Mouse (Mus musculus): Measurements from ENCODE around the gene Kif26a. TPM values are rescaled to one million over a fixed set of nuclear protein-coding genes. Genes with fewer than 3 reads are reported as not detected.

Kif26a gene
- total RNA-seq, 2 experiments from 2014 or later: 5.1 to 5.3 TPM

DNA sequence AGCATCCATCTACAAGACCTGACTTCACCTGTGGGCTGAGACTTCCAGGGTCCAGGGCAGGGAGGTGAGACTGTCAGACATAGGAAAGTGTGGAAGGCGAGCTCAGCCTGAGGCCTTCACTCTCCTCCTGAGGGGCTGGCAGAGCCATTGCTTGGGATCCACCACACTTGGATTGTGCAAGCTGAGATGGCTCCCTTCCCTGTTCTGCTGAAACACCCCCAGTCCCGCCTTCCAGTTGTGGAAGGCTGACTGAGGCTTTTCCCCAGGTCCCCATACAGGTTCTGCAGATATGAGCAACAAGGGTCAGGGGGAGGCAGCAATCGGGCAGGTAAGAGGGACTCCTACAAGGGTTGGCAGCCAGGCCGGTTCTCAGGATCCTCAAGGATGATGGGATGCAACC, 17.5 kb upstream of the Kif26a start:
- intact Hi-C loops (cut with DNase I): no loop called here

DNA sequence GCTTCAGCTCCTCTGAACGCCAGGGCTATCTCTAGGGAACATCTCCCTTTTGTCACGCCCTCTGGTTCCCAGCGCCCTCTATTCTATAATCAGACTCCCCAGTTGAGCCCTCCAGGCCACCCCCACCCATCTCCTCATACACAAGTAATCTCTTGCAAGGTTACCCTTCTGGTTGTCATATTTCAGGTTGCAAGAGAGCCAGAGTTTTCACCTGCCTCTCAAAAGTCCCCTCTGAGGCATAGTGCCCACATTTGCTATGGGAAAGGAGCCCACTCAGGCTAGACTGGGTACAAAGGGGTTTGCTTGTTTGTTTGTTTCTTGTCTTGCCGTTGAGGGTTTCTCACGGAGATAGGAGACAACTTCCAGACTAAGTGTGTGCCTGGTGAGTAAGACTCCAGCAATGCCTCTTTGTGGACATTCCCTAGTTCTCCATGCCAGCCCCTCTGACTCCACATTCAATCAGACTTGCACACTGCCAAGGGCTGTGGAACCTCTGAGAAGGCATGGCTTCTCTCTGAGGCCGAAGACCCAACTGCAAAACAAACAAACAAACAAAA, 16.6 kb upstream of the Kif26a start:
- intact Hi-C loops (cut with DNase I): no loop called here
- DNase-seq (ENCODE audit: low spot score in 2 of 2): no peak

More for the DNA sequence above, 17.5 kb upstream of the Kif26a start:
- DNase-seq (ENCODE audit: low spot score in 2 of 2): no peak

DNA sequence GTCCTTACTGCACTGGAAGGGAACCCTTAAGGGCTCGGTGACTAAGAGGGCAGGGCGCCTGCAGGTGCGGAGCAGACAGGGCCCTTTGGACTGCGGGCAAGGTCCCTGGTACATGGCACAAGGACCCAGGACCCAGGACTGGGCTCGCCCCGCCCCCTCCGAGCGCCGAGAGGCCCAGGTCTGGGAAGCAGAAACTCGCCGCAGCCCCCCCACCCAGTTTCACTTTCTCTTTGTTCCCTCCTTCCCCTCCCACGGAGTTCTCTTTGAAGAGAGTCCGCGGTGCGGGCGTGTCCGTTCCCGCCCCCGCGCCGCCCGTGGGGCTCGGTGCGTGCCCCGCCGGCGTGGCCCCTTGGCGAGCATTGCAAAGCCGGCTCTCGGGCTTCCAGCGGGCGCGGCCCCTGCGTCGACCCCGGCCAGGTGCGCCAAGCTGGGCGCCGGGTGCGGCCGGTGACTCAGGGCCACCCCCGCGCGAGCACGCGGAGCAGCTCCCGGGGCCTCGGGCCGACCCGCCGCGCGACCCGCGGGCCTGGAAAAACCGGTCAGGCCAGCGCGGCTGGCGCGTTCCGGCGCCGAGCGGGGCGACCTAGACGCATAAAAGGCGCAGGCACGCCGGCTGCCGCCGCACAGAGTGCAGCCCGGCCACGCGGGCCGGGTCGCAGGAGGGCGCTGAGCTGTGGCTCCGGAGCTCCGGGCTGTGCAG, 15.7 kb upstream of the Kif26a start:
- intact Hi-C loops (cut with DNase I): no loop called here
- DNase-seq (ENCODE audit: low spot score in 2 of 2): peak in 1 of 2 experiments; percentile 12

DNA sequence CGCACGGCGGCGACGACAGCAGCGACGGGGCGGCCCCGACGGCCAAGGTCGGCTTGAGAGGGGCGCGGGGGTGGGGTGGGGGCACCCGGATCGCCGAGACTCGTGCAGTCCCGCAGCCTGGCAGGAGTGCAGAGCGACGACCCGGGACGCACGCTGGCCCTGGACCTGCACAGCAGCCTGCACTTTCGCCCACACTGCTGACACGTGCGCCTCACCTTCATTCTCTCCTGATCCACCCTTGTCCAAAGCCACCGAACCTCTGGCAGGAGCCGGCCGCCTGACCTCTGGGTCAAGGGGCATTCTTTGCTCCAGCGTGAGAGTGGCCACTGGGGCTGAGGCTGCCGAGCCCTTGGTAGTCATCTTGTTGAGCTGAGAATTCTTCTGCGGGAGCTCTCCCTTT, 15.1 kb upstream of the Kif26a start:
- intact Hi-C loops (cut with DNase I): no loop called here
- no peak for DNase-seq (ENCODE audit: low spot score in 2 of 2)

DNA sequence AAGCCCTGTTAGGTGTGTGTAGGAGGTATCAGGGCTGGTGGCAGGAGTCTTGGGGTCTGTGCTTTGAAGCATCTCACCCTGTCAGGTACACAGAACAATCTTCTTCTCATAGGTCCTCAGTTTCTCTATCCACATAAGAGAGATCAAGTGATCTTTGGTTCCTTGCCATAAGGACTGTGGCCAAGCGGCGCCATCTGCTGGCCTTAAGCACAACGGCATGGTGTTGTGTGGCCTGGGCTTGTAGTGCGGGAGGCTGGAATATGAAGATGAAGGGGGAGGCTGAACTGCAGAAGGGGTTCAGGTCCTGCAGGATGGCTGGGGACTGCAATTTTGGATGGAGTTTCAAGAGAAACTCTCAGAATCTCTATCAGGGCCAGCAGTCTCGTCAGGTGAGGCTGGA, 5.8 kb upstream of the Kif26a start:
- intact Hi-C loops (cut with DNase I): loop anchor here (1.0 kb wide), 1 partner anchor 27 kb away; no protein-coding TSS in a partner anchor
- peak in 1 of 2 experiments; percentile 40 for DNase-seq (ENCODE audit: low spot score in 2 of 2)

DNA sequence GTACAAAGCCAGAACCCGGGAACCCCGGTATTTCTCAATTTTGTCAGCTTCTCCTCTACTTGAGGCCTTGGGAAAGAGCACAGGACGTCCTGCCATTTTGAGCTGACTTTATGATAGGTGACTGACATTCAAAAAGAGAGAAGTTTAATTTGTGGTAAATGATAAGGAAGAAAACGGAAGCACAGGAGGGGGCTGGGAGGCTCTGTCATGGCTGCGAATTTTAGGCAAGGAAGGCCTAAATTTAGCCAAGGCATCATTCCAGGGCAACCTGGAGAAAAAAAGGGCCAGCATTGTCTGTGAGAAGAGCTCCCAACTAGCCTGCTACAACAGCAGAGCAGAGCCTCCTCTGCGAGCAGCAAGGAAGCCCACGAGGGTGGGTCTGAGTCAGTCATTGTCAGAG, 5.3 kb upstream of the Kif26a start:
- DNase-seq (ENCODE audit: low spot score in 2 of 2): no peak
- intact Hi-C loops (cut with DNase I): loop anchor here (1.0 kb wide), 1 partner anchor 27 kb away; no protein-coding TSS in a partner anchor

DNA sequence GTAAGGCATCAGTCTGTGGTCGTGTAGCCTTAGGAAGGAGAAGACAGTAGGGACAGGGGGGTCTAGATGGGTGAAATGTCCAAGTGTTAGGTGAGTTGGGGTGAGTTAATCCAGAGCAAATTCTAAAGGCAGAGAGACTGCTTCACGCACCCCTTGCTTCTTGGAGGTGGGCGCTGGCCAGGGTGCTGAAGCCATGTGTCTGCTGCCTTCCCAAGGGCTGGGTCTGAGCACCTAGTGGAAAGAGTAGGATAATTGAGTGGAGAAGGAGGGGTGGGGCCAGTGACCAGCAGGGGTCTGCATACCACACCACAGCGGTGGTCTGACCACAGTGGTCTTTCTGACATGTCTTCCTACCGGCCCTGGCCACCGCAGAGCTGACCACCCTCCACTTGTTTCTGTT, 4.7 kb upstream of the Kif26a start:
- intact Hi-C loops (cut with DNase I): no loop called here
- no peak for DNase-seq (ENCODE audit: low spot score in 2 of 2)

DNA sequence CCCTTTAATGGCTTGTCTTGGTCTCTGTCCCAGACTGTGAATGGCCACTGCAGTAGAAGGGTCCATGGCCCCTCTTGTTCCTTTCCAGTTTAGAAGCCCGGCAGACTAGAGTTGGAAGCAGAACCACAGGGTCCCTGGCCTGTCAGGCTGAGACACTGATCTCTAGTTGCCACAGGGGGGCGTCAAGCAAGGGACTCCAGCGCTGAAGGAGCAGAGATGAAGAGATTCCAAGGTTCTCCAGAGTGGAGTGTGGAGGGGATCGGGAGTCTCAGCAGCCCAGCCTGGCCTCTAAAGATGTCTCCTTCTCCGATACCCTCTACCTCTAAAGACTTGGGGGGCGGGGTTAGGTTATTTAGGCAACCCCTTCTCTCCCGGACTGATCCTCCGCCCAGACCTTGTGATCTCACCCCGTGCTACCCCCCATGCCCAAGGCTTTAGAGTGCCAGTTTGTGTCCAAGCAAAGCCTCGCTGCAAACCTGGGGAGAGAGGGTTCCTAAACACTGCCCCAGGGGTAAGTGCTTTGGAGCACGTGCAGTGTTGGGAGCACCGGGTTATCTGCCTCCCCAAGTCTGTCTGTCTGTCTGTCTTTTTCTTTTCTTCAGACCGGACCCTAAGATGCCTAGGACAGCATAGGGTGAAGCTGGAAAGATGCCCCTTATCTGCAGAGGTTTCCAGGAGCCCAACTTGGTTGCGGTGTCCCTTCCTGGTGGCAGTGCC, 2.7 kb upstream of the Kif26a start:
- DNase-seq (ENCODE audit: low spot score in 2 of 2): peak in 1 of 2 experiments; percentile 19
- intact Hi-C loops (cut with DNase I): loop anchor here (1.0 kb wide), 1 partner anchor 400 kb away; no protein-coding TSS in a partner anchor

DNA sequence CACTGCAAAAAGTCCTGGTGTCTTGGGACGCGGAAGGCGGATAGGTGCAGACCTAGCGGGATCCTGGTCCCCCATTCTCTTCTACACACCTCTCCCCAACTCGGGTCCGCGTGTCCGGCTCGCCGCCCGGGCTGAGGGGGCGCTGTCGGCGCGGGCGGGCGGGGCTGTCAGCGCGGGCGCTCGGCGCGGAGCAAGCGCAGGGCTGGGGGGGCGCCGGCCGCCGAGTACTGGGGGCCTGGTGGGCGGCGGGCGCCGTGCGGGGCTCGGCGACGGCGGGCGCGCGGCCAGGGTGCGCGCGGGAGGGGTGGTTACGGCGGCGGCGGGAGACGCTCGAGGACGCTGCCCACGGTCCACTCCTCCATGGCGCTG, 2.2 kb upstream of the Kif26a start:
- DNase-seq (ENCODE audit: low spot score in 2 of 2): peak in 1 of 2 experiments; percentile 40
- intact Hi-C loops (cut with DNase I): loop anchor here (1.0 kb wide), 1 partner anchor 399 kb away; no protein-coding TSS in a partner anchor

DNA sequence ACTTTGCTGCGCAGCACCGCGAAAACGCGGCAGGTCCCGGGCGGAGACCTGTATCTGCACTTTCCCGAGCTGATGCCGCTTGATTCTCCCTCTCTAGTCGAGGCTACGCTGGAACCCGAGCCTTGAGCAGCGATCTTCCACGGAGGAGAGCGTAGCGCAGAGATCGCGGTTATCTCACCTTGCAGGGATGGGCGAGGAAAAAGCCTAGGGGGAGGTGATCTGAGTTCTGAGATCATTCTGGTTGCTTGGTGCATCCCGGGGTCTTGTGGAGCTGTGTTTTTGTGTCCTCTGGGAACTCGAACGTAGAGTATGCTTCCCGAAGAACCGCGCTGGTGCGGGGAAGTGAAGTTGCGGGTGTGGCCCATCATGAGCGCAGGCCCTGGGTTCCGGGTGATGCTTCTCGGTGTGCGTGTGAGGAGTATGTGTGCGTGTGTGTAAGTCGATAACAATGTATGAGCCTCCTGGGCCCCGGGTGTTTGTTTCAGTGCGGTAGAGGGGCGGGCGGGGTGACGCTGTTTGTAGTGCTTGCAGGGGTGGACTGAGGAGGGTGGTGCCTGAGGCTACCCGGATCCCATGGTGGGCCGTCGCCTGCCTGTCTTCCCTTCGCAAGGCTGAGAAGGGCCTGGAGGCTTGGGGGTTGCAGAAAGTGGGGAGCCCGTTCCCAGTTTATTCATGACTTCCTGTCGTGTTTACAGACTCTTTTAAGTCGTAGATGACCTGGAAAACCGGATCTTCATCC, 1.5 kb upstream of the Kif26a start:
- intact Hi-C loops (cut with DNase I): loop anchor here (1.0 to 5.0 kb wide), 2 partner anchors 183 to 329 kb away; no protein-coding TSS in a partner anchor
- no peak for DNase-seq (ENCODE audit: low spot score in 2 of 2)

DNA sequence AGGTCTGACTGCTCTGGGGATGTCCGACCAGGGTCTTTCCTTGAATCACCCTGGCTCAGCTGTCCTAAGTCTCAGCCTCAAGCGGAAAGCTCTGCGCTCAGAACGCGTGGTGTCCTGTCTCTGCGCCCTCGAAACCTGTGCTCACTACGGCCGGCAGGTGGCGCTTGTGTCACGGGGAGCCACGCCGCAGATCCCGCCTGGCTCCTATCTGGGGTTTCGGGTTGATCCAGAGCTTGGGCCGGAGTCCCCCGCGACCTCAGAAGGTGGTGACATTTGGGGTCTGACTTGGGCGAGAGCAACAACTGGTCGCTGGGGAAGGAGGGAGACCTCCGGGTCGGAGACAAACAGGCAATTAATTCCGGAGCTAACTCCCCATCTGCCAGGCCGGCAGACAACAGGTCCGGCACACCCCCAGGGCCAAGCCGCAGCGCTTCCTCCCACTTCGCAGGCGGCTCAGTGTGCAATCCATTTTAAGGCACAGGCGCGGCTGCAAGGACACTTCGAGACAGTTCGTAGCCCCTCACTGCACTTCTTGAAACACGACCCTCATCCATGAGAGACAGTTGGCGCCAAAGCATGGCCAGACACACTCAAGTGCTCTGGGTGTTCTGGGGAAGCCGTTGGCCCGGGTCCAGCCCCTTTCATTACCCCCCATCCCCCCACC, 665 bp upstream of the Kif26a start:
- intact Hi-C loops (cut with DNase I): loop anchor here (1.0 to 5.0 kb wide), 2 partner anchors 182 to 328 kb away; no protein-coding TSS in a partner anchor
- peak; percentile 83 to 86 for DNase-seq (ENCODE audit: low spot score in 2 of 2)

DNA sequence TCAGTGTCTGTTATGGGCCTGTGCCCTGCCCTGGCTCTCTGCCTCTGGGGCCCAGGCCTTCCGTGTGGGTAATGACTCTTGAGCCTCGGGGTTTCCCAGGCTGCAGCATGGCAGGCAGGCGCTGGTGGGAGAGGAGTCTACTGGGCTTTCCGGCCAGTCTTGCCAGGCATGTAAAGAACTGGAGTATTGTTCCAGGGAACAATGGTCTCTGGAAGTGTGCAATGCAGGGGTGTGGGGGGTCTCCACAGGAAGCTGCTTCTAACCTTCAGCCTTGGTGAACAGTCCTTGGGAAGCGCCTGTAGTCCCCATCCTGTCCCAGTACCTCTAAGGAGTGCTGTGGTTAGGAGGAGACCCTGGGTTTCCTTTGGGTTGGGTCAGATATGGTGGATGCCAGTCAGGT, 1.4 kb downstream of the Kif26a start:
- intact Hi-C loops (cut with DNase I): loop anchor here (5.0 kb wide), 1 partner anchor 180 kb away; no protein-coding TSS in a partner anchor
- no peak for DNase-seq (ENCODE audit: low spot score in 2 of 2)

DNA sequence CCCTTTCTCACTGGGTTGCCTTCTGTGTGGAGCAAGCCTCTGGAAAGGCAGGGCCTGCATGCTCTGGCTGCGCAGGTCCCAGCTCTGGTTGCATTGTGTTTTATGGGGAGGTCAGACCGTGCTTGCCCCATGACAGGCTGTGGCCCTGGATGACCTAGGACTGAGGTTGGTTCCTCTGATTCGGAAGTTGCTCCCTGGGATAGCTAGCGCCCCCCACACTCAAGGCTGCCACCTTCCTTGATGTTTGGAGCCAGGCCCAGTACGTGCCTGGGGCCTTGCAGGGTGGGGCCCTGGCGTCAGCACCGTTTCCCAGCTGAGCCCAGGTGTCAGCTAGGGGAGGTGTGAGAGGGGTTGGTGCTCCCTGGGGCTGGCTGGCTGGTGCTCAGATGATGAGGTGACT, 4.0 kb downstream of the Kif26a start:
- intact Hi-C loops (cut with DNase I): no loop called here
- DNase-seq (ENCODE audit: low spot score in 2 of 2): no peak

DNA sequence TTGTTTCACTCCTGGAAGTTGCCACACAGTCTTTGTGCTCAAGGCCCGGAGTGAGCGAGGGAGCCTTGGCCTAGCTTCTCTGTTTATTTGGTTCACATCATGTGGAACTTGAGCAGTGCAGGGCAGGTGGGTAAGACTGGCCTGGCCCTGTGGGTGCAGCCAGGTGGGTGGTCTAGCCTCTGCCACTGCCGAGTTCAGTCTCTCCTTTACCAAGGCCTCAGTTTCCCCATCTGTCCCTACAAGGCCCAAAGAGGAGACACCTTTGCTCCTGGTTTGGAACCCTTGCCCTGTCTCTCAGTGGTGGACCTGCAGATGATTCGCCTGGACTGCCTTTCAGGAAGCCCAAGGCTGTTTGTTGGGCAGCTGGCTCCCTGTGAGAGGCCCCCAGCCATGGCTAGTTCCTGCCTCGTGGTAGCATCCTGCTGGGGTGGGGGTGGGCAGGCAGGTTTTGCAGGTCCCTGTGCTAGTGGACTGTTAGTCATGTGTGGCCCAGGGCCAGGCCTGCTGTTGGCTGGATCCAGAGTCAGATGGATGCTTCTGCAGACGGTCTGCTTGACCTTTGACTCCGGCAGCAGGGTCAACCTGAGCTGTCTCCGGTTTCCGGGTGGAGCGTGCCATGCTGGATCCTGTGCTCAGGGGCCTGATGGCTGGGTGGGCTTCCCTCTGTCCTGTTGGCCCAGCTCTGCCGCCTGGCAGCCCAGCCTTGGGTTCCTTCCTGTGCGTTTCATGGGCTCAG, 5.4 kb downstream of the Kif26a start:
- no peak for DNase-seq (ENCODE audit: low spot score in 2 of 2)
- intact Hi-C loops (cut with DNase I): no loop called here

DNA sequence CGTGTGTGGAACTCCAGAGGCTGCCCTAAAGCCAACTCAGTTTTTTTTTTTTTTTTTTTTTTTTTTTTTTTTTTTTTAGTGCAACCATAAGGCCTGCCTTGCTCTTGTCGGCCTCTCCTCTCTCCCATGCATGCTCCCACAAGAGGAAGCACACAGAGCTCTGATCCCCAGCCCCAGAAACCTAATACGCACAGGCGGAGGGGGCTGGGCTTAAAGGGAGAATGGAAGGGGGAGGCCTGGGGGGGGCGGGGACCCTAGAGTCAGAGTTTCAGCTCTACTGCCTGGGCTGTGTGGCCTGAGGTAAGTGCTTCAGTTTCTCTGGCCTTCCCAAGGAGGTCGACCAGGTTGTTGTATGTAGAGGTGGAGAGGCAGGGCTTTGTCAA, 6.0 kb downstream of the Kif26a start:
- intact Hi-C loops (cut with DNase I): no loop called here
- DNase-seq (ENCODE audit: low spot score in 2 of 2): no peak

DNA sequence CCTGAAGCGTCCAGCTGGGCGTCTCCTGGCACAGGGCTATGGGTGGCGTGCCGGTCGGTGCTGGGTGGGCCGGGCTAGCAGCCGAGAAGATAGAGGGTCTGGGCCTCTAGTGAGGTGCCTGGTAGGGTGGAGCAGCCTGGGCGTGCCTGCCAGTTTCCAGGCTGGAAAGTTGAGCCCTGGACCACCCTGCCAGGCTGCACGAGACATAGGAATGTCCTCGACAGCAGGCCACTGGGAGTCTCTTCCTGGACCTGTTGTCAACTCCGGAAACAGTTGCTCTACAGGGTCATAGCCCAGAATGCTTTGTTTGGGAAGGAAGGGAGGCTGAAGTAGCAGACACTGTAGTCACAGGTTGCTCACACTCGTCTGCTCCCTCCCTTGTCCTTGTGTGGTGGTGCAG, 7.6 kb downstream of the Kif26a start:
- DNase-seq (ENCODE audit: low spot score in 2 of 2): no peak
- intact Hi-C loops (cut with DNase I): no loop called here

DNA sequence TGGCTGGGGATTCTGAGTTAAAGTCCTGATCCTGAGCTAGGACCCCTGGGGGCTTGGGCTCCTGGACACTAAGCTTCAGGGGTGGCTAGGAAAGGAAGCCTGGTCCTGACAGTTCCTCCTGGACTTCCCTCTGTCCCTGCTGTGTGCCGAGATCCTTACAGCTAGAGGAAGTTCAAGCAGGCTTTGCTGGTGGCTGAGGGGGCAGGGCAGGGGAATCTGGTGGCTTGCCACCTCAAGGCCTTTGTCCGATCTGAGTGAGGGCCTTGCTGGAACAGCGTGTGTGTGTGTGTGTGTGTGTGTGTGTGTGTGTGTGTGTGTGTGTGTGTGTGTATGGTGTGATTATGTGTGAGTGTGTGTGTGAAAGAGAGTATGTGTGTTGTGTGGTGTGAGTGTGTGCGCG, 8.5 kb downstream of the Kif26a start:
- DNase-seq (ENCODE audit: low spot score in 2 of 2): no peak
- intact Hi-C loops (cut with DNase I): no loop called here

DNA sequence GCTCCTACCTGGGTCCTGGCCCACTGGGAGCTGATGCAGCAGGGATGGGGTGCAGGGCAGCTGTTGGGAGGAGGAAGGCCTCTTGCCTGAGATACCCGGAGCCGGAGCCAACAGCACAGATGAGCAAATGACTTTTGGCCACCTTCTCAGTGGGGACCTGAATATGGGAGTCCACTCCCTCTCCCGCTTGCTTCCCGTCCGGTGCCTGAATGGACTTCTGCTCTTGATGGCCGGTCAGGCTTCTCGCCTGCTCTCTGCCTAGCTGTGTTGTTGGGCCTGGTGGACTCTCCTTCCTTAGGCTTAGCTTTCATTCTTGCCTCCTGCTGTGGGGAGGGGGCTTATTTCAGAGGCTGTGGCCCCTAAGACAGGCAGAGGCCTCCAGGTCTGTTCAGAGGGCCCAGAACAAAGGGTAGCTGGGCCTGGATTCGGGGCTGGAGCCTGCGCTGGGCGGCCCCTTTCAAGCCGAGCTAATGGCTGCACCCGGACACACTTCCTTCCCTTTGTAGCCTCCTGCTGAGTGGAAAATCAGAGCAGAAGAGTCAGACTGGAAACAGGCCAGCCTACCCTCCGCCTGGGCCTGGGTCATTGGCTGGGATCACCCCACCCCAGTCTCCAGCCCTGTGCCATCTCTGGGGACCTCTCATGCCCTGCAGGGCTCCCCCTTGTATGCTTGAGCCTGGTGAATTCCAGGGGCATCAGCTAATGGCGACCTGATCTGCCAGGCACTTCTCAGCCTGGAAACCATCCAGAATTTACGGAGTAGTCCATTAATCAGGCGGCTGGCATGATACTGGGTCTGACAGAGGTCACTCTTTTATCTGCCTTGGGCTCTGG, 9.4 kb downstream of the Kif26a start:
- intact Hi-C loops (cut with DNase I): no loop called here
- DNase-seq (ENCODE audit: low spot score in 2 of 2): no peak

Measured in left cerebral cortex, postnatal 36 days (tissue).